Mouse (Mus musculus) left cerebral cortex, postnatal 36 days (tissue): ENCODE measurements around the gene Nlrp6. TPM values are rescaled to one million over a fixed set of nuclear protein-coding genes. Genes with fewer than 3 reads are reported as not detected.

Experiments
- DNase-seq, 2 experiments: peaks; one replicate each; pipeline ENCODE4 v3.0.0; 2021 to 2022; ENCODE audit warnings: low spot score in 2 of 2, mixed read lengths in 1 of 2
- intact Hi-C: fragments of 180-260 bp; cut with DNase I; formaldehyde crosslinking; loops from one replicate; pipeline ENCODE4 v1.15.1; 2025
- total RNA-seq, 2 experiments: library from RNA; stranded (reverse); gene quantifications; 2 replicates each; pipeline ENCODE4 v1.2.3; 2021

Gene Nlrp6
- total RNA-seq, 2 experiments from 2014 or later: 0.47 to 0.54 TPM

DNA sequence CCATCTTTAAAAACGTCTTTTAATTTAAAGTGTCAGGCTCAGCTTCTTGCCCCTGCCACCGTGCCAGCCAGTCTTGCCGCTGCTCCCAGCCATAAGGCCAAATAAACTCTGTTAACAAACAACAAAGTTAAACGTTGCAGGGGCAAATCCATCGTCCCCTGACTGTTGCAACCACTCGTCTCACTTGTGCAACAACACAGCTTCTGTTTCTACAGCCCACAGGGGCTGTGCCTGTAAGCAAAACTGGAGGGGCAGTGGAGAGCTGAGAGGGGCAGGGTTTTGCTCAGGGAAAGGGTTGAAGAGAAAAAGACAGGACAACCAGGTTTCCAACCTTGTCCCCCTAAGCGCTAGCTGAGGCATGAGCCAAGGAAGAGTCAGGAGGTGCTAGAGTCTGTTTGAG lies 12.5 kb upstream of the Nlrp6 start:
- intact Hi-C loops: loop anchor here (5.0 kb wide), 1 partner anchor 269 kb away; no protein-coding TSS in a partner anchor
- DNase-seq: no peak

GRCm38 (mm10) chr7:140908634-140909107 lies 12.0 kb upstream of the Nlrp6 start:
- intact Hi-C loops: loop anchor here (1.0 to 5.0 kb wide), 2 partner anchors 140 to 269 kb away; no protein-coding TSS in a partner anchor
- peak; percentile 56 to 72 for DNase-seq

GRCm38 (mm10) chr7:140912293-140912692 lies 8.4 kb upstream of the Nlrp6 start:
- DNase-seq: peak in 1 of 2 experiments; percentile 35
- intact Hi-C loops: no loop called here

DNA sequence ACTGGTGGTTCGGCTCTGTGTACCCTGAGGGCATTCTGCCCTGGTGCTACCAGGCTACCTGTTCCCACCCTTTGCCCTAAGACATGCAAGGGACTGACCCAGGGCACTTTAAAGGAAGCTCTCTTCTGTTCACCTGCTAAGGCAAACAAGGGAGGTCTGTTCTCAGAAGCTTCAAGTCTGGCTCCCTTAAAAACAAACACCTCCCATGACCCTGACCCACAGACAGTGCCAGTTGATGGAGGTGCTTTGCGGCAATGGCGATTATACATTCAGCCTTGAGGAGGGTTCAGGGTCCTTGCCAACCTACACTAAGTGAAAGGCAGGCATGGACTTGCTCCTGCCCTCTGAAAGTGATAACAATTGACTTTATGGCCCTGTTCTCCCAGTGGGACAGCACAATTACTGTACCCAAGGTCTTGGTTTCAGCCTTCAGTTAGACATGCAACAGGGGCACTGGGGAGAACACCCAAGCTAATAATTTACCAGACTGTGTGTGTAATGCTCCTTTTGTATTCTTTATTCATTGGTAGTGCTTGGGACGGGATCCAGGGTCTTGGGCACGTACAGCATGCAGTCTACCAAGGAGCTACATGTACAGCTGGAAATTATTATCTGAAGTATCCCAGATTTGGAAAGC lies 7.7 kb upstream of the Nlrp6 start:
- intact Hi-C loops: no loop called here
- DNase-seq: no peak

DNA sequence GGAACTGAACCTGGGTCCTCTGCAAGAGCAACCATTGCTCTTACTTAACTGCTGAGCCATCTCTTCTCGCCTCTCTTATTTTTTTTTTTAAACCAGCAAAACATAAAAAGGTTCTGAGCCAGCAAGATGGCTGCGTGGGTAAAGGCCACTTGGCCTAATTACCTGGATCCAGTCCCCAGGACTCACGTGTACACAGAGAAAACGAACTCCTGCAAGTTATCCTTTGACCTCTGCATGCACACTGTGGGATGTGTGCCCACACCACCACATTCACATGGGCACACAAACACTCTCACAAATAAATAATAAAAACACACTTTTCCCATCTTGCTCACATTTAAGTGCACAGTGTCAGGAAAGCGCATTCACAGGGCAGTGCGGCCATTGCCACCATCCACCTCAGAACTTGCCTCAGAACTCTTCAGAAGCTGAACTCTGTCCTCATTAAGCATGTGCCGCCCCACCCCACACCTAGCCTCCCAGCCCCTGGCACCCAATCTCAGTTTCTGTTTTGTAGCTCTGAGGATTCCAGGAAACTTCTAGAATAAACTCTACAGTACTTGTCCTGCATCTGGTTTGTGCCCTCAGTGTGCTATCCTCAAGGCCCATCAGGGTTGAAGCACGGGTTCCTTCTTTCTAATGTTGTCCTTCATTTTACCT lies 6.5 kb upstream of the Nlrp6 start:
- intact Hi-C loops: no loop called here

DNA sequence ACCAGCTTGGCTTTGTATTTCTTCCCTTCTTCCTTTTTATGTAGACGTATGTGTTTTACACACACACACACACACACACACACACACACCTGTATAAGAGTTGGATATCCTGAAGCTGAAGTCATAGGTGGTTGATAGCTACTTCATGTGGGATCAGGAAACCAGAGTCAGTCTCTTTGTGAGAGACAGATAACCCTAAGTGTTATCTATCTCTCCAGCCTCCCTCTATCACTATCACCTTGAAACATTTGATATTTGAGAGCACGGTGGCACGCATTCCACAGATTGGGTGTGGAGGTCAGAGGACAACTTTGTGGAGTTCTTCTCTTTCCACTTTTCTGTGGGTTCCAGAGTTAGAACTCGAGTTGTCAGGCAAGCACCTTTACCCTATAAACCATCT lies 791 bp upstream of the Nlrp6 start:
- intact Hi-C loops: no loop called here

More for the DNA sequence above, 6.5 kb upstream of the Nlrp6 start:
- no peak for DNase-seq

GRCm38 (mm10) chr7:140921225-140921975 lies 698 bp downstream of the Nlrp6 start:
- intact Hi-C loops: no loop called here
- DNase-seq: no peak

More for the DNA sequence above, 791 bp upstream of the Nlrp6 start:
- no peak for DNase-seq

GRCm38 (mm10) chr7:140922398-140923069 lies 1.8 kb downstream of the Nlrp6 start:
- intact Hi-C loops: no loop called here
- peak; percentile 21 to 28 for DNase-seq

DNA sequence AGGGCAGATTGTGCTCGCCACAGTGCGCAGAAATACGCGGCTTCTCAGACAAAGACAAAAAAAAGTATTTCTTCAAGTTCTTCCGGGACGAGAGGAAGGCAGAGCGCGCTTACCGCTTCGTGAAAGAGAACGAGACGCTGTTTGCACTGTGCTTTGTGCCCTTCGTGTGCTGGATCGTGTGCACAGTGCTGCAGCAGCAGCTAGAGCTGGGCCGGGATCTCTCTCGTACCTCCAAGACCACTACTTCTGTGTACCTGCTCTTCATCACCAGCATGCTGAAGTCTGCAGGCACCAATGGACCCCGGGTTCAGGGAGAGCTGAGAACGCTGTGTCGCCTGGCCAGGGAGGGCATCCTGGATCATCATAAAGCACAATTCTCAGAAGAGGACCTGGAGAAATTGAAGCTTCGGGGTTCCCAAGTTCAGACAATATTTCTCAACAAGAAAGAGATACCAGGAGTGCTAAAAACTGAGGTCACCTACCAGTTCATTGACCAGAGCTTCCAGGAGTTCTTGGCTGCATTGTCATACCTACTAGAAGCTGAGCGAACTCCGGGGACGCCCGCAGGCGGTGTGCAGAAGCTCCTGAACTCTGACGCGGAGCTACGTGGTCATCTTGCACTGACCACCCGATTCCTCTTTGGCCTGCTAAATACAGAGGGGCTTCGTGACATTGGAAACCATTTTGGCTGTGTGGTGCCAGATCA lies 2.5 kb downstream of the Nlrp6 start:
- intact Hi-C loops: no loop called here
- peak in 1 of 2 experiments; percentile 13 for DNase-seq

DNA sequence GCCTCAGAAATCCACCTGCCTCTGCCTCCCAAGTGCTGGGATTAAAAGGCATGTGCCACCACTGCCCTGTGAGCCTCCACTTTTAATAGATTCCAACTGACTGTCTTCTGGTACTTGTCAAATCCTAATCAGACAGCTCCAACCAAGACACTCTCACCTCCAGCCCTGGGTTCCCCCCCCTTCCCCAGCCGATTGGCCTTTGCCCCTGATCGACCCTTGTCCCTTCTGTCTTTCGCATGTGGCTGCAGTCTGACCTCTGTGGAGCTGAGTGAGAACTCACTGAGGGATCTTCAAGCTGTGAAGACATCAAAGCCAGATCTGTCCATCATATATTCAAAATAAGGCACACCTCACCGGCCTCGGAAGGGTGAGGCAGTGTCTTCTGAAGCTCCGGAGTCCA lies 6.5 kb downstream of the Nlrp6 start:
- intact Hi-C loops: no loop called here
- no peak for DNase-seq

DNA sequence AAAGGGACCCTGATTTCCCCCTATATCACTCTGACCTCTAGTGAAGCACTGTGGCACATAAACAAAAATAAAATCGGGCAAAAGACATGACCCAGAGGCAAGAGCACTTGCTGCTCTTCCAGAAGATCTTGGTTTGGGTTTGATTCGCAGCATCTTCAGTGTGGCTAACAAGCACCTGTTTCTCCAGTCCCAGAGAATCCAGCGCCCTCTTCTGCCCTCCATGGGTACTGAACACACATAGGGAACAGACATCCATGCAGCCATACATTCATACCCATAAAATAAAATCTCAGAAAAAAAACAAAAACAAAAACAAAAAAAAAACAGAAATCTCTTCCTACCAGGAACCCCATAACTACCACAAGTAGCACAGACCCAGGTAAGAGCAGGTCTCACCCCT lies 17.7 kb downstream of the Nlrp6 start:
- intact Hi-C loops: no loop called here
- no peak for DNase-seq

GRCm38 (mm10) chr7:140938896-140939295 lies 18.2 kb downstream of the Nlrp6 start:
- DNase-seq: no peak
- intact Hi-C loops: no loop called here

GRCm38 (mm10) chr7:140939669-140940171 lies 19.0 kb downstream of the Nlrp6 start:
- intact Hi-C loops: no loop called here
- DNase-seq: no peak

- intact Hi-C loops: no loop called here
- peak; percentile 42 to 63 for DNase-seq
Measured at GRCm38 (mm10) chr7:140941222-140942051, 20.7 kb downstream of the Nlrp6 start, which contains the start of gene Pgghg. Gene Pgghg (plus strand): TSS chr7:140941391.

DNA sequence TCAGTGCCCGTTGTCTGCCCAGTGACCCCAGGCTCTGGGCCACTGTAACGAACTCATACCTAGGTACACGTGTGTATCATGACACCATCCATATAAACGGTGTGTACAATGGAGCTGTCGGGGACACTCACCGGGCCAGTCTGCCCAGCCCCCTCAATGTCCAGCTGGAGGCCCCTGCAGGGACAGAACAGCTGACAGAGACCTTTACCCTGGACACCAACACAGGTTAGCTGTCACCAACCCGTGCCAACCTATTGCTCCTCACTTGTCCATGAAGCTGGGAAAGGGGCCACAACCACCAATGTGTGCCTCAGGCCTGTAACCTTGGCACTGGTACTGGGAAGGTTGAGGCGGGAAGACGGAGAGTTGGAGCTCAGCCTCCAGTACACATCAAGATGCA lies 21.6 kb downstream of the Nlrp6 start:
- DNase-seq: no peak
- intact Hi-C loops: no loop called here

DNA sequence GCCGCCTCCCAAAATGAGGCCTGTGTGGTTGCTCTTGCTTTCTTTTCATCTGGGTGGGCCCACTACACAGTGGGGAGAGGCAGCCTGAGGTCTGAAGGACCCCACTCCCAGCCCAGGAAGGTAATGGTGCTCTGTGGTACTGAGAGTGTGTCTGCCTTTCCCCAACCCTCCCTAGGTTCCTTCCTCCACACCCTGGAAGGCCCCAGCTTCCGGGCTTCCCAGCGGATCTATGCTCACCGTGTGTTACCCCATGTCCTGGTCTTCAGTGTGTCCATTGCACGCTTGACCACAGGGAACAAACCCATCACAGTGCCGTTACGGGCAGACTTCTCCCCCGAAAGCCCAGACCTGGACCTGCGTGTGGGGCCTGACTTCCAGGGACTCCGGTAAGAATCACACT lies 22.1 kb downstream of the Nlrp6 start:
- intact Hi-C loops: no loop called here
- DNase-seq: no peak

- DNase-seq: no peak
- intact Hi-C loops: no loop called here
Measured at GRCm38 (mm10) chr7:140943356-140943755, 22.7 kb downstream of the Nlrp6 start.

- DNase-seq: no peak
- intact Hi-C loops: no loop called here
Measured at GRCm38 (mm10) chr7:140944236-140944635, 23.5 kb downstream of the Nlrp6 start.
